Mouse (Mus musculus) E14TG2a.4 (cell line): ENCODE measurements at regions not wholly inside any gene's neighbourhood (a gene's known extent, or its start where the extent isn't known, plus 50 kb on each side); places are given as distances from the start of the nearest gene placed in this dataset.

Experiments used
- CTCF ChIP-seq: conservative IDR thresholded peaks from 2 replicates; pipeline ENCODE4 v1.5.1; 2014; ENCODE audit warnings: low read length
- NANOG ChIP-seq: IDR thresholded peaks from 2 replicates; pipeline ENCODE4 v1.6.1; 2014; ENCODE audit warnings: borderline replicate concordance, low read length, mixed read lengths
- POU5F1 ChIP-seq: IDR thresholded peaks from 2 replicates; pipeline ENCODE4 v1.6.1; 2014; ENCODE audit warnings: low read length, borderline replicate concordance

DNA sequence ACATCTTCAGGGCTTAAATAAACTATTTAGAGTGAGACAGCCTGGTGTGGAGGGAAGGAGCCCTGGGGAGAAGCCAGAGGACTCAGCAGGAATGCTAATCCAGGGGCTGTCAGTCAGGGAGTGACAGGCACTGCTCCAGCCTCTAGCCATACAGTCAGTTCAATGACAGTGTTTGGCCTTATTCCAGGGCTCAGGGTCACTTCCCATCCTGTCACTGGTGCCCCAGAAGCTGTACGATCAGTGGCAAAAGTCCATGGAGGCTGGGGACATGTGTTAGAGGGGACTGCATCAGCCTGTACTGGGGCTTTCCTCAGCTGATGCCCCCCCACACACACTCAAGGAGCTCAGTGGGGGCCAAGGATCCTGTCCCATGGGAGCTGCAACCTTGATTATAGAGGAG is 176.1 kb upstream of the 1700012A03Rik start:
- no peak for TF ChIP-seq CTCF
- TF ChIP-seq NANOG = no peak
- no peak for TF ChIP-seq POU5F1
